In the genomic region with DNA sequence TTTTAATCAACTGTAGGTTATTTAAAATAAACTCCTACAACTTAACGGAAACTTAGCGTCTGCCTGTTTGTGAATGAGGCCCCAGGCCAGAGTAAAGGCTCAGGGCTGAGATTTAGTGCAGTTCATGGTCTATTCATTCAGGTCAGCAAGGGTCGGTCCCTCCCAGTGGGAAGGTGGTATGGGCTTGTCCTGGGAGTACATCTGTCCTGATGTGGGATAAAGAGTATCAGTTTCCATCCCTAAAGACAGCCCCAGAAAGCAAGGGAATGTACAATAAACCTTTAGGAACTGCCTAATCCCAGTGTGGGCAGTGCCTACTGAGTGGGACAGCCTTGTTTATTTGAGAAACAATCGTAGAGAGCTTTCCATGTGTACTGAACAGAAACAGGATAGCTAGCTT, we compare ENCODE assay signal across 21 mouse cellular contexts. TPM values are rescaled to one million over a fixed set of nuclear protein-coding genes. Genes with fewer than 3 reads are reported as not detected.
DNase-seq lines count a peak whose midpoint lies in the region; ATAC-seq and TF ChIP-seq lines count a peak whose summit lies in the region.
"Had no signal": no experiment of that assay in that cellular context is flagged by ENCODE, and none has a peak within 500 bp of the region (broad histone marks: within the 10 kb centered on the region; RNA-seq: fewer than 3 reads in every experiment).

No protein-coding gene starts in this region.

- no peak overlapping the region for H3K27ac ChIP-seq in intestine, embryonic 14.5 days (ENCODE audit: low read depth)
- H3K27ac ChIP-seq in intestine, embryonic 15.5 days = no peak overlapping the region
- no peak overlapping the region for H3K27ac ChIP-seq in kidney, embryonic 15.5 days
- H3K27ac ChIP-seq in kidney, adult 2 months (ENCODE audit: insufficient read depth, low read depth, low read length) = no peak overlapping the region
- no peak overlapping the region for H3K27ac ChIP-seq in kidney, postnatal 0 days
- no peak overlapping the region for H3K27ac ChIP-seq in embryonic facial prominence, embryonic 10.5 days (replicated peaks)
- H3K27ac ChIP-seq: embryonic facial prominence, embryonic 12.5 days; forebrain, embryonic 13.5 days; forebrain, embryonic 15.5 days had no signal

- no peak for ATAC-seq in intestine, embryonic 14.5 days (replicated peaks; ENCODE audit: low FRiP score, low TSS enrichment, low read depth)
- ATAC-seq in intestine, embryonic 15.5 days = no peak
- peak; percentile 83; the same call in 1 of the 2 replicates for ATAC-seq in kidney, embryonic 15.5 days (replicated peaks; ENCODE audit: low FRiP score)
- no peak for ATAC-seq in kidney, postnatal 0 days (replicated peaks; ENCODE audit: low FRiP score, low read depth)
- ATAC-seq: forebrain, embryonic 13.5 days; forebrain, embryonic 15.5 days had no signal

- peak; percentile 49 for DNase-seq in intestine, embryonic 14.5 days (ENCODE audit: low spot score)
- no peak for DNase-seq in kidney, adult 2 months
- DNase-seq in kidney, postnatal 0 days (ENCODE audit: low spot score) = peak; percentile 52
- DNase-seq in kidney, adult 18-20 months = no peak
- DNase-seq in embryonic facial prominence, embryonic 10.5 days (ENCODE audit: low spot score) = peak; percentile 8
- DNase-seq in spleen, postnatal 36 days (ENCODE audit: low spot score in 2 of 2) = no peak
- DNase-seq: adrenal gland, adult 2 months; adrenal gland, postnatal 10 days; adrenal gland, postnatal 25 days; cerebellum, adult 11 months; cerebellum, adult 18-20 months; cerebellum, adult 8-10 months; cerebellum, adult 9-11 months; cerebellum, postnatal 14 days; cerebellum, postnatal 36 days; embryo, embryonic 11 days had no signal

- TF ChIP-seq CTCF in kidney, adult 2 months (conservative IDR thresholded peaks at IDR 0.05; ENCODE audit: insufficient read depth, insufficient read length, low read depth, low read length) = no peak
- TF ChIP-seq CTCF in kidney, postnatal 0 days (IDR thresholded peaks at IDR 0.05; ENCODE audit: low read depth) = no peak

- H3K4me1 ChIP-seq in intestine, embryonic 14.5 days (replicated peaks; ENCODE audit: control insufficient read depth, insufficient read depth, low read length) = no peaks in the 10 kb centered on the region
- H3K4me1 ChIP-seq in intestine, embryonic 15.5 days (replicated peaks) = no peaks in the 10 kb centered on the region
- H3K4me1 ChIP-seq in kidney, embryonic 15.5 days = no peaks in the 10 kb centered on the region
- no peaks in the 10 kb centered on the region for H3K4me1 ChIP-seq in kidney, adult 2 months (ENCODE audit: control insufficient read depth, insufficient read depth, low read length)
- H3K4me1 ChIP-seq in kidney, postnatal 0 days (replicated peaks; ENCODE audit: insufficient read depth, low read length) = no peaks in the 10 kb centered on the region
- no peaks in the 10 kb centered on the region for H3K4me1 ChIP-seq in embryonic facial prominence, embryonic 10.5 days
- H3K4me1 ChIP-seq: embryonic facial prominence, embryonic 12.5 days had no signal

- H3K4me2 ChIP-seq in intestine, embryonic 14.5 days (ENCODE audit: low read length) = no peak overlapping the region
- no peak overlapping the region for H3K4me2 ChIP-seq in intestine, embryonic 15.5 days (replicated peaks)
- H3K4me2 ChIP-seq in kidney, embryonic 15.5 days = no peak overlapping the region
- no peak overlapping the region for H3K4me2 ChIP-seq in kidney, postnatal 0 days (ENCODE audit: low read length)
- H3K4me2 ChIP-seq: embryonic facial prominence, embryonic 12.5 days; forebrain, embryonic 13.5 days; forebrain, embryonic 15.5 days had no signal

- no peak overlapping the region for H3K4me3 ChIP-seq in intestine, embryonic 14.5 days (ENCODE audit: low read depth, low read length)
- no peak overlapping the region for H3K4me3 ChIP-seq in intestine, embryonic 15.5 days (replicated peaks)
- H3K4me3 ChIP-seq in kidney, embryonic 15.5 days (replicated peaks) = no peak overlapping the region
- H3K4me3 ChIP-seq in kidney, adult 2 months (ENCODE audit: insufficient read depth, low read depth, low read length) = no peak overlapping the region
- H3K4me3 ChIP-seq in kidney, postnatal 0 days (replicated peaks; ENCODE audit: low read depth, low read length) = no peak overlapping the region
- no peak overlapping the region for H3K4me3 ChIP-seq in embryonic facial prominence, embryonic 10.5 days
- H3K4me3 ChIP-seq: embryonic facial prominence, embryonic 12.5 days; forebrain, embryonic 13.5 days; forebrain, embryonic 15.5 days had no signal

- H3K9me3 ChIP-seq in intestine, embryonic 14.5 days (ENCODE audit: control insufficient read depth, low read length) = no peaks in the 10 kb centered on the region
- no peaks in the 10 kb centered on the region for H3K9me3 ChIP-seq in intestine, embryonic 15.5 days
- no peaks in the 10 kb centered on the region for H3K9me3 ChIP-seq in kidney, embryonic 15.5 days (replicated peaks)
- H3K9me3 ChIP-seq in kidney, postnatal 0 days (replicated peaks; ENCODE audit: low read length) = no peaks in the 10 kb centered on the region
- H3K9me3 ChIP-seq in embryonic facial prominence, embryonic 10.5 days = no peaks in the 10 kb centered on the region
- H3K9me3 ChIP-seq: embryonic facial prominence, embryonic 12.5 days; forebrain, embryonic 13.5 days; forebrain, embryonic 15.5 days had no signal

- TF ChIP-seq POLR2A in kidney, adult 2 months (IDR thresholded peaks at IDR 0.05; ENCODE audit: low read depth, low read length) = no peak

- WGBS in intestine, embryonic 14.5 days = 75% methylated on average over 4 of the region's 4 CpGs
- 82% methylated on average over 4 of the region's 4 CpGs for WGBS in intestine, embryonic 15.5 days
- 37% methylated on average over 4 of the region's 4 CpGs for WGBS in kidney, embryonic 15.5 days
- WGBS in kidney, adult 2 months = 49% methylated on average over 4 of the region's 4 CpGs
- WGBS in kidney, postnatal 0 days = 38% methylated on average over 4 of the region's 4 CpGs
- WGBS in embryonic facial prominence, embryonic 10.5 days = 83% methylated on average over 4 of the region's 4 CpGs

- H3K9ac ChIP-seq in intestine, embryonic 14.5 days (ENCODE audit: low read length) = no peak overlapping the region
- H3K9ac ChIP-seq in intestine, embryonic 15.5 days = no peak overlapping the region
- no peak overlapping the region for H3K9ac ChIP-seq in kidney, embryonic 15.5 days
- H3K9ac ChIP-seq in kidney, postnatal 0 days (ENCODE audit: low read depth, low read length) = no peak overlapping the region
- H3K9ac ChIP-seq: embryonic facial prominence, embryonic 12.5 days; forebrain, embryonic 13.5 days; forebrain, embryonic 15.5 days had no signal

- no peaks in the 10 kb centered on the region for H3K27me3 ChIP-seq in intestine, embryonic 14.5 days (replicated peaks; ENCODE audit: control insufficient read depth, insufficient read depth, low read length)
- no peaks in the 10 kb centered on the region for H3K27me3 ChIP-seq in intestine, embryonic 15.5 days (replicated peaks)
- H3K27me3 ChIP-seq in kidney, embryonic 15.5 days = no peaks in the 10 kb centered on the region
- H3K27me3 ChIP-seq in kidney, adult 2 months (replicated peaks; ENCODE audit: control insufficient read depth, insufficient read depth, low read length) = no peaks in the 10 kb centered on the region
- no peaks in the 10 kb centered on the region for H3K27me3 ChIP-seq in kidney, postnatal 0 days (ENCODE audit: insufficient read depth, low read length)
- no peaks in the 10 kb centered on the region for H3K27me3 ChIP-seq in embryonic facial prominence, embryonic 10.5 days (replicated peaks; ENCODE audit: low read depth, poor library complexity, severe bottlenecking)
- H3K27me3 ChIP-seq: embryonic facial prominence, embryonic 12.5 days; forebrain, embryonic 13.5 days; forebrain, embryonic 15.5 days had no signal

- H3K36me3 ChIP-seq in intestine, embryonic 14.5 days (ENCODE audit: control insufficient read depth, insufficient read depth, low read length) = peaks cover 65% of the 10 kb centered on the region
- H3K36me3 ChIP-seq in intestine, embryonic 15.5 days = peaks cover 31% of the 10 kb centered on the region
- peaks cover 76% of the 10 kb centered on the region for H3K36me3 ChIP-seq in kidney, embryonic 15.5 days
- H3K36me3 ChIP-seq in kidney, adult 2 months (ENCODE audit: control insufficient read depth, insufficient read depth, low read length) = peaks cover 17% of the 10 kb centered on the region
- peaks cover 58% of the 10 kb centered on the region for H3K36me3 ChIP-seq in kidney, postnatal 0 days (ENCODE audit: insufficient read depth, low read length)
- H3K36me3 ChIP-seq in embryonic facial prominence, embryonic 10.5 days (replicated peaks) = peaks cover 86% of the 10 kb centered on the region

RNA-seq across cellular contexts. Expression of a gene that starts 8.4 kb away (rescaled TPM):
- 45.0 and 47.7 TPM in 2 replicates for polyA plus RNA-seq in intestine, embryonic 14.5 days (2014; fragmentation: Nextera tagmentation; extraction: Ambion mirVana)
- 29.6 and 29.7 TPM in 2 replicates for polyA plus RNA-seq in intestine, embryonic 15.5 days (2015; fragmentation: Nextera tagmentation; extraction: Ambion mirVana)
- 45.8 and 52.8 TPM in 2 replicates for polyA plus RNA-seq in kidney, embryonic 15.5 days (2015; fragmentation: Nextera tagmentation; extraction: Ambion mirVana)
- polyA plus RNA-seq in kidney, adult 2 months (2012; rRNA removed) = 33.1 and 38.2 TPM in 2 replicates
- 31.6 and 32.5 TPM in 2 replicates for polyA plus RNA-seq in kidney, postnatal 0 days (2015; fragmentation: Nextera tagmentation; extraction: Ambion mirVana)
- 80.9 and 81.8 TPM in 2 replicates for polyA plus RNA-seq in embryonic facial prominence, embryonic 10.5 days (2016; fragmentation: Nextera tagmentation; extraction: Ambion mirVana)

Comparison
In these comparisons a context has a peak if more than half of its experiments do, and no peak if none do; other contexts are left out.
1. DNase-seq: peak in intestine, embryonic 14.5 days (single experiment), kidney, postnatal 0 days (single experiment) and embryonic facial prominence, embryonic 10.5 days (single experiment); none in kidney, adult 2 months (single experiment), kidney, adult 18-20 months (single experiment) and spleen, postnatal 36 days (0 of 2).